Mouse (Mus musculus) ES-Bruce4 (cell line): ENCODE results near the gene Acadm. TPM values are rescaled to one million over a fixed set of nuclear protein-coding genes. Genes with fewer than 3 reads are reported as not detected.

Experiments used
- H3K27ac ChIP-seq: 2 replicates; pipeline ENCODE4 v1.5.1; 2012; ENCODE audit warnings: low read length, inconsistent platforms; ENCODE audit not compliant: insufficient read depth
- H3K27me3 ChIP-seq: 2 replicates; pipeline ENCODE4 v1.6.1; 2012; ENCODE audit warnings: mild to moderate bottlenecking, low read length, inconsistent platforms; ENCODE audit not compliant: control insufficient read depth, poor library complexity, insufficient read depth, severe bottlenecking
- H3K36me3 ChIP-seq: 2 replicates; pipeline ENCODE4 v1.6.1; 2012; ENCODE audit warnings: inconsistent platforms, mild to moderate bottlenecking, low read length, moderate library complexity; ENCODE audit not compliant: control insufficient read depth, poor library complexity, insufficient read depth, severe bottlenecking
- H3K4me1 ChIP-seq: one replicate; pipeline ENCODE4 v1.8.1; 2011; ENCODE audit warnings: low read length; ENCODE audit not compliant: control insufficient read depth, insufficient read depth
- H3K4me3 ChIP-seq: 2 replicates; pipeline ENCODE4 v1.5.1; 2011; ENCODE audit warnings: low read depth, mild to moderate bottlenecking, low read length
- H3K9ac ChIP-seq: 2 replicates; pipeline ENCODE4 v1.6.1; 2012; ENCODE audit warnings: low read depth, mild to moderate bottlenecking, inconsistent platforms; ENCODE audit not compliant: poor library complexity, severe bottlenecking
- H3K9me3 ChIP-seq: replicated peaks from 2 replicates; pipeline ENCODE4 v1.6.1; 2012; ENCODE audit warnings: mild to moderate bottlenecking, low read length, inconsistent platforms; ENCODE audit not compliant: control insufficient read depth, poor library complexity, insufficient read depth, severe bottlenecking
- CTCF ChIP-seq: IDR thresholded peaks from one replicate; pipeline ENCODE4 v1.8.1; 2011; ENCODE audit warnings: low read depth, low read length
- EP300 ChIP-seq: IDR thresholded peaks from 2 replicates; pipeline ENCODE4 v1.6.1; 2011; ENCODE audit warnings: low read depth, low read length; ENCODE audit not compliant: insufficient read depth
- POLR2A ChIP-seq: IDR thresholded peaks from one replicate; pipeline ENCODE4 v1.8.1; 2011; ENCODE audit warnings: low read length; ENCODE audit not compliant: insufficient read depth
- polyA plus RNA-seq: library from polyadenylated mRNA; stranded (reverse); fragments of >200 nt; gene quantifications from 2 replicates; pipeline ENCODE4 v1.2.4, GENCODE M21; 2011; ENCODE audit warnings: low read depth; ENCODE audit not compliant: missing spikeins, insufficient read depth, insufficient read length

Acadm gene
- polyA plus RNA-seq, 1 experiment: 105 TPM

- H3K27ac ChIP-seq: peak overlapping the region; percentile 92
- peak overlapping the region; percentile 98 for H3K9ac ChIP-seq
- TF ChIP-seq CTCF (no peak), EP300 (no peak), POLR2A (no peak)
- H3K9me3 ChIP-seq: no peaks in the 10 kb centered on the region
- no peaks in the 10 kb centered on the region for H3K27me3 ChIP-seq
- H3K4me1 ChIP-seq: no peaks in the 10 kb centered on the region
- H3K4me3 ChIP-seq: peak overlapping the region; percentile 85
- peaks cover 61% of the 10 kb centered on the region for H3K36me3 ChIP-seq
These were observed 33.9 kb downstream of the Acadm start for GRCm38 (mm10) chr3:153910489-153910888.

- peak overlapping the region; percentile 98; the same call in 1 of the 2 replicates for H3K9ac ChIP-seq
These were observed 35.5 kb downstream of the Acadm start for GRCm38 (mm10) chr3:153908919-153909318.

GRCm38 (mm10) chr3:153906136-153906871 is 38.1 kb downstream of the Acadm start, which contains the start of gene Msh4:
TSS of gene Msh4 (minus strand) at chr3:153906138.
- Histone ChIP-seq H3K4me3 (peak within 1 kb of the TSS; percentile 50), H3K4me1 (no peaks in the 10 kb centered on the region), H3K36me3 (peaks cover 53% of the 10 kb centered on the region), H3K9ac (peak within 1 kb of the TSS; percentile 53), H3K27ac (peak within 1 kb of the TSS; percentile 44), H3K27me3 (no peaks in the 10 kb centered on the region), H3K9me3 (no peaks in the 10 kb centered on the region)
- TF ChIP-seq CTCF: no peak
- TF ChIP-seq POLR2A: no peak
- no peak for TF ChIP-seq EP300

More at GRCm38 (mm10) chr3:153908919-153909318, 35.5 kb downstream of the Acadm start:
- no peaks in the 10 kb centered on the region for H3K4me1 ChIP-seq
- H3K9me3 ChIP-seq: no peaks in the 10 kb centered on the region
- H3K36me3 ChIP-seq: peaks cover 64% of the 10 kb centered on the region
- H3K27me3 ChIP-seq: no peaks in the 10 kb centered on the region
- TF ChIP-seq POLR2A (no peak), EP300 (no peak), CTCF (no peak)
- H3K4me3 ChIP-seq: peak overlapping the region; percentile 42
- H3K27ac ChIP-seq: peak overlapping the region; percentile 44

GRCm38 (mm10) chr3:153905251-153906135 is 38.9 kb downstream of the Acadm start:
- TF ChIP-seq EP300 (peak; percentile 52; the same call in 1 of the 2 replicates), POLR2A (peak; percentile 55), CTCF (no peak)

GRCm38 (mm10) chr3:153904586-153904985 is 39.8 kb downstream of the Acadm start:
- Histone ChIP-seq H3K36me3 (peaks cover 36% of the 10 kb centered on the region), H3K27ac (no peak overlapping the region), H3K9me3 (no peaks in the 10 kb centered on the region), H3K27me3 (no peaks in the 10 kb centered on the region), H3K4me1 (no peaks in the 10 kb centered on the region), H3K9ac (peak overlapping the region; percentile 53; the same call in 1 of the 2 replicates), H3K4me3 (no peak overlapping the region)
- TF ChIP-seq CTCF: peak; percentile 92
- no peak for TF ChIP-seq POLR2A
- no peak for TF ChIP-seq EP300

More at GRCm38 (mm10) chr3:153905251-153906135, 38.9 kb downstream of the Acadm start:
- no peaks in the 10 kb centered on the region for H3K4me1 ChIP-seq
- H3K27ac ChIP-seq: peak overlapping the region; percentile 44; the same call in 1 of the 2 replicates
- H3K9ac ChIP-seq: peak overlapping the region; percentile 53
- peak overlapping the region; percentile 50 for H3K4me3 ChIP-seq
- no peaks in the 10 kb centered on the region for H3K27me3 ChIP-seq
- peaks cover 45% of the 10 kb centered on the region for H3K36me3 ChIP-seq
- no peaks in the 10 kb centered on the region for H3K9me3 ChIP-seq
